Mouse (Mus musculus) kidney, postnatal 4 days (tissue): ENCODE data around the gene 9430015G10Rik.

Experiments
- DNase-seq, 2 experiments: peaks; one replicate each; pipeline ENCODE4 v3.0.0; 2021; ENCODE audit warnings: mixed read lengths in 2 of 2

The 9430015G10Rik gene

GRCm38 (mm10) chr4:156109570-156110331 lies at the start of gene 9430015G10Rik:
Gene 9430015G10Rik, plus strand, starts transcription at chr4:156109982.
- DNase-seq = peak; percentile 97 to 98

- DNase-seq = no peak
Measured at GRCm38 (mm10) chr4:156063861-156064509, 45.8 kb upstream of the 9430015G10Rik start.

- no peak for DNase-seq
Measured at GRCm38 (mm10) chr4:156064510-156064897, 45.3 kb upstream of the 9430015G10Rik start.

GRCm38 (mm10) chr4:156065156-156065894 lies 44.5 kb upstream of the 9430015G10Rik start:
- peak in 1 of 2 experiments; percentile 33 for DNase-seq

GRCm38 (mm10) chr4:156067256-156067949 lies 42.4 kb upstream of the 9430015G10Rik start:
- no peak for DNase-seq

GRCm38 (mm10) chr4:156069701-156070100 lies 40.1 kb upstream of the 9430015G10Rik start:
- DNase-seq = no peak

- no peak for DNase-seq
Measured at GRCm38 (mm10) chr4:156070276-156070675, 39.5 kb upstream of the 9430015G10Rik start.

GRCm38 (mm10) chr4:156070716-156071115 lies 39.1 kb upstream of the 9430015G10Rik start:
- DNase-seq = peak in 1 of 2 experiments; percentile 18

GRCm38 (mm10) chr4:156076911-156077382 lies 32.8 kb upstream of the 9430015G10Rik start:
- DNase-seq = no peak

GRCm38 (mm10) chr4:156077499-156078301 lies 32.1 kb upstream of the 9430015G10Rik start:
- DNase-seq = peak; percentile 82 to 89

GRCm38 (mm10) chr4:156082621-156083234 lies 27.1 kb upstream of the 9430015G10Rik start:
- DNase-seq = peak; percentile 60 to 74

- DNase-seq = peak; percentile 86 to 91
Measured at GRCm38 (mm10) chr4:156083348-156083747, 26.4 kb upstream of the 9430015G10Rik start.

- peak; percentile 57 to 74 for DNase-seq
Measured at GRCm38 (mm10) chr4:156084096-156084879, 25.5 kb upstream of the 9430015G10Rik start.

GRCm38 (mm10) chr4:156085256-156085655 lies 24.5 kb upstream of the 9430015G10Rik start:
- no peak for DNase-seq

GRCm38 (mm10) chr4:156087398-156088087 lies 22.2 kb upstream of the 9430015G10Rik start:
- DNase-seq = no peak

- DNase-seq = no peak
Measured at GRCm38 (mm10) chr4:156091236-156091635, 18.5 kb upstream of the 9430015G10Rik start.

GRCm38 (mm10) chr4:156092765-156093164 lies 17.0 kb upstream of the 9430015G10Rik start:
- no peak for DNase-seq

- no peak for DNase-seq
Measured at GRCm38 (mm10) chr4:156093758-156094157, 16.0 kb upstream of the 9430015G10Rik start.

GRCm38 (mm10) chr4:156096191-156096590 lies 13.6 kb upstream of the 9430015G10Rik start:
- DNase-seq = no peak
